Mouse (Mus musculus) lung, postnatal 0 days (tissue): ENCODE results near the gene Cdk1. TPM values are rescaled to one million over a fixed set of nuclear protein-coding genes. Genes with fewer than 3 reads are reported as not detected.

Source experiments
- ATAC-seq: fragments of 200-750 bp; cut with Nextera tagmentation; 2 replicates; pipeline ENCODE4 v1.8.0; 2017; ENCODE audit warnings: moderate library complexity
- DNase-seq: peaks from one replicate; pipeline ENCODE4 v3.0.0-alpha.2; 2016; ENCODE audit warnings: low spot score
- H3K27ac ChIP-seq: fragments of 300-500 bp; sonication (generic); 2 replicates; pipeline ENCODE4 v1.5.1; 2014; ENCODE audit warnings: antibody characterized with exemption, mild to moderate bottlenecking, low read length, mixed read lengths
- H3K27me3 ChIP-seq: fragments of 300-500 bp; sonication (generic); replicated peaks from 2 replicates; pipeline ENCODE4 v1.6.1; 2014; ENCODE audit warnings: low read length, mixed read lengths; ENCODE audit not compliant: insufficient read depth
- H3K36me3 ChIP-seq: fragments of 300-500 bp; sonication (generic); 2 replicates; pipeline ENCODE4 v1.6.1; 2014; ENCODE audit warnings: low read length, mixed read lengths; ENCODE audit not compliant: insufficient read depth
- H3K4me1 ChIP-seq: fragments of 300-500 bp; sonication (generic); 2 replicates; pipeline ENCODE4 v1.6.1; 2014; ENCODE audit warnings: antibody characterized with exemption, low read depth, low read length, mixed read lengths; ENCODE audit not compliant: insufficient read depth
- H3K4me2 ChIP-seq: fragments of 300-500 bp; sonication (generic); replicated peaks from 2 replicates; pipeline ENCODE4 v1.6.1; 2014; ENCODE audit warnings: low read depth, mild to moderate bottlenecking, low read length, moderate library complexity, mixed read lengths
- H3K4me3 ChIP-seq: fragments of 300-500 bp; sonication (generic); 2 replicates; pipeline ENCODE4 v1.5.1; 2014; ENCODE audit warnings: low read depth, low read length
- H3K9ac ChIP-seq: fragments of 300-500 bp; sonication (generic); replicated peaks from 2 replicates; pipeline ENCODE4 v1.6.1; 2014; ENCODE audit warnings: low read depth, mild to moderate bottlenecking
- H3K9me3 ChIP-seq: fragments of 300-500 bp; sonication (generic); 2 replicates; pipeline ENCODE4 v1.6.1; 2016; ENCODE audit warnings: low read length, mixed read lengths
- CTCF ChIP-seq: IDR thresholded peaks from 2 replicates; pipeline ENCODE4 v1.5.1; 2016; ENCODE audit warnings: antibody characterized with exemption, mild to moderate bottlenecking
- EP300 ChIP-seq: IDR thresholded peaks from 2 replicates; pipeline ENCODE4 v1.6.1; 2016; ENCODE audit warnings: antibody characterized with exemption, mild to moderate bottlenecking, control low read depth
- WGBS: fragments of 180-500 bp; shearing (Covaris S2); extraction: QIAGEN DNeasy Blood & Tissue Kit; methylation state at CpG from one replicate; pipeline ENCODE4 v1.1.7; 2014; 5-methylcytosine and 5-hydroxymethylcytosine counted together
- polyA plus RNA-seq: library from polyadenylated mRNA; unstranded; fragments of >200 nt; fragmentation: Nextera tagmentation; extraction: Ambion mirVana; gene quantifications from 2 replicates; pipeline ENCODE4 v1.2.1, GENCODE M21; 2015

Gene Cdk1
- polyA plus RNA-seq, 1 experiment from 2014 or later, result 46.5 TPM

DNA sequence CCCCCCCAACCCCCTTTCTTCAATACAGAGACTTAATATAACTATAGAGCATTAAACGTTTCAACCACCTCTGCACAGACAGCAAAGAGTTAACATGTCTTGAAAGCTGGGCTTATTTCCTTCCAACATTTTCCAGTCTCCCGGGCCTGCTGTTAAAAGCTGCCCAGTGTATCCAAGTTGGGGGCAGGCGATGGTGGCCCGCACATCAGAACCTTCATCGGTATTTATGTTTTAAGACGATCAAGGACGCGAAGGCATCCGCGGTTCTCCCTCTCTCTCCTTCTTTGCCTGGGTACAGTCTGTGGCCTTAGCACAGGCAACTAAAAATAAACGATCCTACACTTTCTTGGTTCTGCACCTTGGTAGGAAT, 911 bp downstream of the Cdk1 start:
- H3K36me3 ChIP-seq, result peaks cover 3% of the 10 kb centered on the region; the same call in 1 of the 2 replicates
- WGBS, result 1% methylated on average over 11 of the region's 11 CpGs
- H3K27ac ChIP-seq, result peak overlapping the region; percentile 79
- peak overlapping the region; percentile 61 for H3K4me3 ChIP-seq
- TF ChIP-seq CTCF (no peak), EP300 (no peak)
- H3K4me1 ChIP-seq, result peaks cover 22% of the 10 kb centered on the region; the same call in 1 of the 2 replicates
- ATAC-seq (no peak), DNase-seq (peak; percentile 44)
- peak overlapping the region; percentile 46 for H3K9ac ChIP-seq
- no peaks in the 10 kb centered on the region for H3K27me3 ChIP-seq
- peak overlapping the region; percentile 93 for H3K4me2 ChIP-seq
- no peaks in the 10 kb centered on the region for H3K9me3 ChIP-seq

DNA sequence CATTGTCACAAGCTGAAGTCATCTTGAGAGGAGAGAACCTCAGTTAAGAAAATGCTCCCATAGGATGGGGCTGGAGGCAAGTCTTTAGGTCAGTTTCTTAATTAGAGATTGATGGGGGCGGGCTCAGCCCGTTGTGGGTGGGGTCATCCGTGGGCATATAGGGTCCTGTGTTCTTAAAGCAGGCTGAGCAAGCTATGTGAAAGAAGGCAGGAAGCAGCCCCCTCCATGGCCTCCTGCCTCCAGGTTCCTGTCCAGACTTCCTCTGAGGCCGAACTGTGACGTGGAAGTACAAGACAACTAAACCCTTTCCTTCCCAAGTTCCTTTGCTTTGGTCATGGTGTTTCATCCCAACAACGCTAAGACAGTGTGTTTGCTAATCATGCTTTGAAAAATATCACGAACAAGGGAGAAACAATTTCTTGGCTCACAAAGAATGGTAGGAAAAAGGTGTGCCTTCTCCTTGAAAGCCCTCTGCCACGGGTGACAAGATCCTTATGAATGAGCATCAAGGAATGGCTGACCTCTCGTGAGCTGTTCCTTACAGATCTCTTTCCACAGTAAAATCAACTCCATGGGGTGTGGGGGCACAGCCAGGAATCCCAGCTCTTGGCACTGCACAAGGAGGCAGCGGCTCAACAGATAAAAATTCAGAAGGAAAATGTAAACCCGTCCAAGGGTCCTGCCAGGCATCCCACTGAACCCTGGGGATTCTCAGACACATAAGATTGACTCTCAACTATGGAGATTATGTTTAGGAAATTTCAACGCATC, 1.5 kb downstream of the Cdk1 start:
- Histone ChIP-seq H3K27ac (peak overlapping the region; percentile 79), H3K4me1 (peaks cover 22% of the 10 kb centered on the region; the same call in 1 of the 2 replicates), H3K4me3 (peak overlapping the region; percentile 61), H3K9me3 (no peaks in the 10 kb centered on the region), H3K4me2 (peak overlapping the region; percentile 93), H3K9ac (peak overlapping the region; percentile 46), H3K36me3 (peaks cover 3% of the 10 kb centered on the region; the same call in 1 of the 2 replicates), H3K27me3 (no peaks in the 10 kb centered on the region)
- TF ChIP-seq EP300 (no peak), CTCF (no peak)
- DNase-seq, result peak; percentile 76
- WGBS, result 4% methylated on average over 12 of the region's 12 CpGs
- ATAC-seq, result peak; percentile 31

DNA sequence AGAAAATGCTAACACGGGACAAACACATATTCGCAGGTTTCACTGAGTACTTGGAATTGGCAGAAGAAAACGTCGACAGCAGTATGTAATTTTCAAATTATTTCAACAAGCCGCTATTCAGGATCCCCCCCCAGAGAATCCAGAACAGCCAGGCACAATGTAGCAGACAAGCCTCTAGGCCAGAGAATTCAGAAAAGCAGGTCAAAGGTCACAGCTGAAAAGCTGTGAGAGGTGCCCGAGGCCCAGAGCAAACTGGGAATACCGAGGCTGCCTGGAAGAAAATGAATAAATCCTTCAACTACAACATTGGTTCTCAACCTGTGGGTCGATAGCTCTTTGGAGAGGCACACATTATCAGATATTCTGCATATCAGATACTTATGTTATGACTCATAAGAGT, 4.5 kb downstream of the Cdk1 start:
- no peak overlapping the region for H3K27ac ChIP-seq
- no peak overlapping the region for H3K4me2 ChIP-seq
- no peak for DNase-seq
- WGBS, result 57% methylated on average over 8 of the region's 8 CpGs
- H3K9ac ChIP-seq, result no peak overlapping the region
- H3K36me3 ChIP-seq, result peaks cover 3% of the 10 kb centered on the region; the same call in 1 of the 2 replicates
- TF ChIP-seq CTCF, result no peak
- no peak for TF ChIP-seq EP300
- H3K27me3 ChIP-seq, result no peaks in the 10 kb centered on the region
- peaks cover 22% of the 10 kb centered on the region; the same call in 1 of the 2 replicates for H3K4me1 ChIP-seq
- H3K4me3 ChIP-seq, result no peak overlapping the region
- H3K9me3 ChIP-seq, result no peaks in the 10 kb centered on the region
- ATAC-seq, result no peak

DNA sequence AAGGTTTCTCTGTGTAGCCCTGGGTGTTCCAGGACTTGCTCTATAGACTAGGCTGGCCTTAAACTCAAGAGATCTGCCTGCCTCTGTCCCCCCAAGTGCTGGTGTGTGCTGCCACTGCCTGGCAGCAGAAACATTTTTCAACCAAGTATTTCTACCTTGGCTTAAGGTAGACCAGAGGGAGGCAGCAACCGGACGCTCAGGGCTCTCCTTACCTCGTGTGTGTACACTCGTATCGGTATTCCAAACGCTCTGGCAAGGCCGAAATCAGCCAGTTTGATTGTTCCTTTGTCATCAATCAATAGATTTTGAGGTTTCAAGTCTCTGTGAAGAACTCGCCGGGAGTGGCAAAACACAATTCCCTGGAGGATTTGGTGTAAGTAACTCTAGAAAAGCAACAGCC, 10.4 kb downstream of the Cdk1 start:
- no peak for DNase-seq
- whole genome bisulfite sequencing, result 88% methylated on average over 9 of the region's 9 CpGs

DNA sequence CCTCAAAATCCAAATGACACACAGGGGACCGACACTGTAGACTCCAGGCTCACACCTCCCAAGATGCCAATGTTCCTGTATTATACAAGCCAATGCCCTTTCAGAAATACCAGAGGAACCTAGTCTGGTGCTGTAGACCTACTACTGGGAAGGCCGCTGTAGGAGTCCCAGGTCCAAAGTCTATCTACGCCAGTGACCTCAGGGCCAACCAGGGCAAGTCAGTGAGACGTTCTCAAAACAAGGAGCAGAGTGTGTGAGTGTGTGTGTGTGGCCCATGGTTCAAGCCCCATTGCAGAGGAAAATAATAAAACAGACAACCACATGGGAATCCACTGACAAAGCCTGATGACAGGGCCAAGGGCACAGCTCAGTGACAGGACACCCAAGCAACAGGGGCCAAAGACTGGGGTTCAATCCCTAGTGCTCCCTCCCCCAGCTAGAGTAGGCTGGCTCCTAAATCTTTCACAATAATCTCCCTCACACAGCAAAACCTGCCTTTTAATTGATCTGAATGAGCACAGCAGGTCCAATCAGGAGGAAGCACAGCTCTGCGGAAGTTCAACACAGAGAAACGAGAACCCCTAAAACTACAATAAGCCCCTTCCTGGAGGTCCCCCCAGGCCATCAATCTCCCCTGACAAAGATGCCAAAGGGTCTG, 11.0 kb downstream of the Cdk1 start:
- no peak overlapping the region for H3K27ac ChIP-seq
- WGBS, result 65% methylated on average over 6 of the region's 6 CpGs
- DNase-seq (no peak), ATAC-seq (no peak)
- H3K4me3 ChIP-seq, result no peak overlapping the region
- H3K9ac ChIP-seq, result no peak overlapping the region
- H3K27me3 ChIP-seq, result no peaks in the 10 kb centered on the region
- no peaks in the 10 kb centered on the region for H3K9me3 ChIP-seq
- no peak overlapping the region for H3K4me2 ChIP-seq
- H3K36me3 ChIP-seq, result no peaks in the 10 kb centered on the region
- TF ChIP-seq EP300 (no peak), CTCF (no peak)
- peaks cover 2% of the 10 kb centered on the region; the same call in 1 of the 2 replicates for H3K4me1 ChIP-seq

More for the DNA sequence above, 10.4 kb downstream of the Cdk1 start:
- Histone ChIP-seq H3K4me2 (no peak overlapping the region), H3K36me3 (no peaks in the 10 kb centered on the region), H3K9ac (no peak overlapping the region), H3K27me3 (no peaks in the 10 kb centered on the region), H3K4me1 (peaks cover under 1% of the 10 kb centered on the region; the same call in 1 of the 2 replicates), H3K4me3 (no peak overlapping the region), H3K9me3 (no peaks in the 10 kb centered on the region), H3K27ac (no peak overlapping the region)
- ATAC-seq, result no peak
- no peak for TF ChIP-seq CTCF

DNA sequence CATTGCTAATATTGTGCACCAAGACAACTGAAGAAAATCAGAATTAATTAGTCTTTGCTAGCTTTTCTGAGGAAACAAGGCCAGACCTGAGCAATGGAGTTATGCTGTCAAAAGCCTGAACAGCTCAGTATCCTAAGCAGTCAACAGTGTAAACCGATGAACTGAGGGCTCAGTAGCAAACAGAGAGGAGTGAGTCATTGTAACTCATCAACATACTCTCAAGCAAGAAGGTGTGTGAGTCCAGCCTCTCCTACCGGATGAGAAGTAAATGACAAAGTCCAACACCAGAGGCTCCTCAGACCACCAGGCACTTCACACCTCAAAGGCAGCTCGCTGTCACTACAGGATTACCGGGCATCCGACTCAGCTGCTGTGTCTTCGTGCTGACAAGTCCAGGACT, 12.7 kb downstream of the Cdk1 start:
- no peak for ATAC-seq
- Histone ChIP-seq H3K27ac (no peak overlapping the region), H3K4me2 (no peak overlapping the region), H3K27me3 (no peaks in the 10 kb centered on the region), H3K9me3 (no peaks in the 10 kb centered on the region), H3K4me3 (no peak overlapping the region), H3K4me1 (peaks cover 2% of the 10 kb centered on the region; the same call in 1 of the 2 replicates), H3K36me3 (no peaks in the 10 kb centered on the region), H3K9ac (no peak overlapping the region)
- 83% methylated on average over 6 of the region's 6 CpGs for WGBS
- no peak for DNase-seq
- TF ChIP-seq EP300, result no peak
- TF ChIP-seq CTCF, result no peak
